Mouse (Mus musculus) ES-Bruce4 (cell line): ENCODE data around the gene Glrp1.

ENCODE experiments used
- CTCF ChIP-seq: IDR thresholded peaks from one replicate; pipeline ENCODE4 v1.8.1; 2011; ENCODE audit warnings: low read depth, low read length
- EP300 ChIP-seq: IDR thresholded peaks from 2 replicates; pipeline ENCODE4 v1.6.1; 2011; ENCODE audit warnings: low read depth, low read length; ENCODE audit not compliant: insufficient read depth
- POLR2A ChIP-seq: IDR thresholded peaks from one replicate; pipeline ENCODE4 v1.8.1; 2011; ENCODE audit warnings: low read length; ENCODE audit not compliant: insufficient read depth

DNA sequence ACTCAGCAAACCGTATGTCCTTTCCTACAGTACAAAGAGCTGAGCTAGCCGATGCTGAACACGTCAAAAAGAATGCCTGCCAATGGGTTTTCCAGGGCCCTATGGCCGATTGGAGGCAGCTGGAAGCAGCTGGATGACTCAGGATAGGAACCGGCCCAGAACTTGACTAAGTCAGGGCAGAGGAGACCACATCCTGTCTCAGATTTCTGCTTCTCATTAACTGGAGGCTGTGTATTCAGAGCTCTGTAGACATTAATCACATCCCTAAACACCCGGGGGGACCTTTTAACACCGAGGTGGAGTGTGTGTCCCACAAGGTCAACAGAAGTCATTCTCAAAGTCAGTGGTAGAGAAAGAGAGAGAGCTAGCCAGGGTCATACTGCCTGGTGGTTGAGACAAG is 35.3 kb downstream of the Glrp1 start:
- TF ChIP-seq CTCF: no peak
- TF ChIP-seq EP300: no peak
- TF ChIP-seq POLR2A: no peak
